Mouse (Mus musculus) olfactory bulb, adult 2 months (tissue): ENCODE data around the gene Stxbp6. TPM values are rescaled to one million over a fixed set of nuclear protein-coding genes. Genes with fewer than 3 reads are reported as not detected.

Source experiments
- H3K27ac ChIP-seq: fragments of 200-500 bp; 2 replicates; pipeline ENCODE4 v1.5.1; 2012; ENCODE audit warnings: low read depth, low read length; ENCODE audit not compliant: insufficient read depth
- H3K4me1 ChIP-seq: fragments of 200-500 bp; 2 replicates; pipeline ENCODE4 v1.6.1; 2012; ENCODE audit warnings: low read length; ENCODE audit not compliant: control insufficient read depth, insufficient read depth
- H3K4me3 ChIP-seq: fragments of 200-500 bp; 2 replicates; pipeline ENCODE4 v1.5.1; 2012; ENCODE audit warnings: mild to moderate bottlenecking, low read depth, low read length, moderate library complexity; ENCODE audit not compliant: insufficient read depth
- CTCF ChIP-seq: fragments of 200-500 bp; IDR thresholded peaks from 2 replicates; pipeline ENCODE4 v1.5.1; 2012; ENCODE audit warnings: low read depth, mild to moderate bottlenecking, low read length, moderate library complexity; ENCODE audit not compliant: insufficient read depth
- POLR2A ChIP-seq: fragments of 200-500 bp; IDR thresholded peaks from 2 replicates; pipeline ENCODE4 v1.6.1; 2012; ENCODE audit warnings: mild to moderate bottlenecking, low read depth, low read length, moderate library complexity; ENCODE audit not compliant: insufficient read depth
- WGBS: fragments of 180-500 bp; shearing (Covaris S2); methylation state at CpG from one replicate; pipeline ENCODE4 v1.1.7; 2018; 5-methylcytosine and 5-hydroxymethylcytosine counted together
- polyA plus RNA-seq: library from polyadenylated mRNA; stranded (reverse); fragments of >200 nt; gene quantifications from 2 replicates; pipeline ENCODE4 v1.2.4, GENCODE M21; 2012; ENCODE audit warnings: low replicate concordance; ENCODE audit not compliant: missing spikeins, insufficient read depth, insufficient read length

The Stxbp6 gene
- polyA plus RNA-seq, 1 experiment, result 208 TPM

DNA sequence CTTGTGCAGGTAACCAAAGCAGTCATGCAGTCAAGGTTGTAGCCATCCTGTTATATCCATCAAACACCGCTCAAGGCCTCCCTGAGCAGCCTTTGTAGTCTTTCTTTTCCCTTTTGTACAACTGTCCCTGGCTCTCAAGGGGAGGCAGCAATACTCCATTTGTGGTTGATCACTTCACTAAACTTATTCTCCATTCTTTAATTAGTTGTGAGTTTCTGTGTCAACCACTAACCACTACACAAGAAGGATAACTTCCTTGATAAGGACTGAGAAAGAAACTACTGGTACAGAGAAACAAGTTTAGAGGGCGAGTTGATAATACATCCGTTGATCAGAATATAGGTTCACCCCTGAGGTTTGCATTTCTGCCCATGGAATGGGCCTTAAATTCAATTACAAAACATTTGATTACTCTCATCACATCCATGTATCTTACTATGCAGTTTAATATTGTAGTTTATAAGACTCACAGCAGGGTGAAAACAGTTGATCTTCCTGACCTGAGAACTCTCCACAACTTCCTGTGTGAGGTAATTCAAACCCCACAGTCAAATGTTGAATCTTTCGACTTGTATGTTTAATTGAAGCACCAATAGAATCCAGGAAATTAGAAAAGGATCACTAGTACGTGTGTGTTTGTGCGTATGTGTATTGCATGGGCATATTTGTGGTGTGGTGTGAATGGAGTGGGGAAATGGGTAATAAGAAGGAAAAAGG is 184.7 kb downstream of the Stxbp6 start:
- H3K4me1 ChIP-seq, result no peaks in the 10 kb centered on the region
- no peak overlapping the region for H3K27ac ChIP-seq
- TF ChIP-seq POLR2A, result no peak
- TF ChIP-seq CTCF, result no peak
- 92% methylated on average over 6 of the region's 6 CpGs for WGBS
- H3K4me3 ChIP-seq, result no peak overlapping the region

DNA sequence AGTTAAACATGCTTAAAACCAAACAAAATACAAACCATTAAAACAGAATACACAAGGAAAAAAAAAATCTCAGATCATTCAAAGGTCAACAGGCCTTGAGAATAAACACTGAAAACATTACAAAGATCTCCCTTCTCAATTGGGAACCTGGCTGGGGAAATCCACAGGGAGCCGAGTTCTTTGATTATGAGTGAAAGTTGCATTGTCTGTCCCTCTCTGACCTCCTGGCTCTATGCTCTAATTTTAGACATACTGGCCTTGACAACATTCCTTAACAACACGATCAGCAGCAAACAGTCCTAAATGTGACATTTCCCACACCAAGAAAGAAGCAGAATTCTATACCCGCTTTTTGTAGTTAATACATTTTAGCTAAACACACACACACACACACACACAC is 187.7 kb downstream of the Stxbp6 start:
- 54% methylated on average over 3 of the region's 3 CpGs for WGBS
- H3K4me3 ChIP-seq, result no peak overlapping the region
- H3K27ac ChIP-seq, result no peak overlapping the region
- H3K4me1 ChIP-seq, result no peaks in the 10 kb centered on the region
- TF ChIP-seq CTCF (no peak), POLR2A (no peak)

- H3K27ac ChIP-seq, result no peak overlapping the region
- H3K4me3 ChIP-seq, result no peak overlapping the region
- H3K4me1 ChIP-seq, result no peaks in the 10 kb centered on the region
- TF ChIP-seq POLR2A (no peak), CTCF (no peak)
- WGBS, result 80% methylated on average over 2 of the region's 2 CpGs
These were observed 201.8 kb downstream of the Stxbp6 start for GRCm38 (mm10) chr12:44872697-44873096.

DNA sequence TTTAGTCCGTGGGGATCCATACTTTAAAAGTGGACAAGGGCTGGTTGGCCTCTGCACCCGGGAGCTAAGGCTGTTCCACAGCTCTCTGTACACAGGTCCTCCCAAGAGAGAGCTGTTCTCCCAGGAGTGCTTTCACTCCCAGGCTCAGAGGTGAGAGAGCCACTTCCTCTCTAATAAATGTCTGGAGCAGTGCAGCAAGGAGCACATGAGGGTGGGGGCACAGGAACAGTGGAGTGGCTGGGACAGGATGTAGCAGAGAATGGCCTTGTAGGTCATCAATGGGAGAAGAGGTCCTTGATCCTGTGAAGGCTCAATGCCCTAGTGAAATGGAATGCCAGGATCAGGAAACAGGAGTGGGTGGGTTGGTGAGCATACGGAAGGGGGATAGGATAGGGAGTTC is 209.1 kb downstream of the Stxbp6 start:
- 95% methylated on average over 3 of the region's 3 CpGs for WGBS

GRCm38 (mm10) chr12:44859454-44859853 is 215.1 kb downstream of the Stxbp6 start:
- H3K4me1 ChIP-seq, result peaks cover 7% of the 10 kb centered on the region; the same call in 1 of the 2 replicates

More for the DNA sequence above, 209.1 kb downstream of the Stxbp6 start:
- H3K4me3 ChIP-seq, result no peak overlapping the region
- no peaks in the 10 kb centered on the region for H3K4me1 ChIP-seq
- no peak overlapping the region for H3K27ac ChIP-seq
- TF ChIP-seq CTCF (no peak), POLR2A (no peak)

DNA sequence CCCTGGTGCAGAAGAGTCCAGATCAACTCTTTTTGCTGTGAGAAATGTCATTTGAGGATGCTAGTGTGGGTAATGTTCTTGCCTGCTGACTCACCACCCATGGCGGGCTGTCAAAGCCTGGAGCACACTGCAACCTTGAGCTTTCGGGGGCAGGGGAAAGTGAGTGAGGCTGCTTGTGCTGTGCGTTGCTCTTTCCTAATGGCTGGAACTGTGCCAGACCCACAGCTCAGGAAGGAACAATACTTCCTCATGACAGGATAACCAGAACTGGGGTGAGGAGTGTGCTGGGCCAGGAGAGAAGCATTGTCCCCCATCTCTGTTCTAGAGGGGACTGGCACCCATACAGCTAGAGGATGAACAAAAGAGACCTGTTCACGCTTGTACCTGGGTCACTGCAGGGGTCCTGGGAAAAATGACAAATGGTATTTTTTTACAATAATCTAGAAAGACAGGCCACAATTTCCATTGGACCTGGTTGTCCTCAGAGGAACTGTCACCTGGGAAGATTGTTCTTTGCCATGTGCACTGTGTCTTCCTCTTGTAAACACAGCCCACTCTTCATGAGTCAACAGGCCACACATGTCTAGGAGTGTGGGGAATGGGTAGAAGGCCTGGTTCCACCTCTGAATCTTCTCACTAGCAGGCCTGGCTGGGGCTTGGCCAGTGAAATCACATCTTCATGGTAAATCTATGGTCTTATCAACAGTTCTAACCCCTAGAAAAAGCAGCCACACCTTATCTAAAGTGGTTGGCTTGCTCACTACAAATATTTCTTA is 216.2 kb downstream of the Stxbp6 start:
- Histone ChIP-seq H3K4me1 (peaks cover 7% of the 10 kb centered on the region; the same call in 1 of the 2 replicates), H3K27ac (peak overlapping the region; percentile 43), H3K4me3 (no peak overlapping the region)
- 22% methylated on average over 4 of the region's 4 CpGs for WGBS
- TF ChIP-seq POLR2A (no peak), CTCF (no peak)

More at GRCm38 (mm10) chr12:44859454-44859853, 215.1 kb downstream of the Stxbp6 start:
- Histone ChIP-seq H3K27ac (no peak overlapping the region), H3K4me3 (no peak overlapping the region)
- TF ChIP-seq POLR2A (no peak), CTCF (no peak)
- WGBS, result 48% methylated on average over 5 of the region's 5 CpGs

- H3K27ac ChIP-seq, result no peak overlapping the region
- 83% methylated on average over 1 of the region's 1 CpGs for WGBS
- no peaks in the 10 kb centered on the region for H3K4me1 ChIP-seq
- no peak overlapping the region for H3K4me3 ChIP-seq
- no peak for TF ChIP-seq CTCF
- TF ChIP-seq POLR2A, result no peak
These were observed 222.5 kb downstream of the Stxbp6 start for GRCm38 (mm10) chr12:44852024-44852423.

DNA sequence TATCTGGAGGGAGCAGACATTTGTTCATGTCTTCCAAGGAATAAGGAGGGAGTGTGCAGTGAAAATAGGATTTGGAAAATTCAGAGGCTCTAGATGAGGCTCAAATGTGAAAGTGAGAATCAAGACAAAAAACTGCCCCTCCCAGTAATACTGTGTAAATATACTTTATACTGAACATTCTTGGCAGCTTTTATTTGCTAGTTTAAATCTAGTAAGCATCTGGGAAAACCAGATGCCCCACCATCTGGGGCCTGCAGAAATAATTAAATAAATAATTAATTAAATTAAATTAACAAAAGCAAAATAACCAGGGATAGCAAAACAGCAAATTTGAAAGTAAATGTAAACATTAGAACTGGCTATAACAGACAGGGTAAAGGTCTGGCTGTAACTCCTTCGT is 224.0 kb downstream of the Stxbp6 start:
- no peak for TF ChIP-seq CTCF
- WGBS, result 77% methylated on average over 1 of the region's 1 CpGs
- no peak overlapping the region for H3K27ac ChIP-seq
- H3K4me1 ChIP-seq, result no peaks in the 10 kb centered on the region
- H3K4me3 ChIP-seq, result no peak overlapping the region
